Mouse (Mus musculus): Measurements from ENCODE around the gene Farp1. TPM values are rescaled to one million over a fixed set of nuclear protein-coding genes. Genes with fewer than 3 reads are reported as not detected.
"Not testable (repeated sequence)": the region's sequence is repeated elsewhere in the genome, so short reads cannot be mapped to it uniquely, and the experiment has no call there.

The Farp1 gene
- polyA plus RNA-seq, 1 experiment from 2014 or later = 15.8 TPM

- H3K4me1 ChIP-seq (replicated peaks) = peaks cover 10% of the 10 kb centered on the region; the same call in 1 of the 2 replicates
- not testable (repeated sequence) for H3K9ac ChIP-seq; H3K4me2 ChIP-seq (replicated peaks); H3K27ac ChIP-seq; H3K36me3 ChIP-seq; ATAC-seq; H3K9me3 ChIP-seq; H3K4me3 ChIP-seq (replicated peaks); H3K27me3 ChIP-seq (replicated peaks)
- WGBS = 69% methylated on average over 1 of the region's 1 CpGs
These were observed 95.4 kb downstream of the Farp1 start for GRCm38 (mm10) chr14:121130351-121130750.

GRCm38 (mm10) chr14:121134414-121134813 lies 99.4 kb downstream of the Farp1 start:
- H3K9me3 ChIP-seq = no peaks in the 10 kb centered on the region
- H3K4me1 ChIP-seq (replicated peaks) = peaks cover 4% of the 10 kb centered on the region; the same call in 1 of the 2 replicates
- no peak overlapping the region for H3K4me3 ChIP-seq (replicated peaks)
- H3K27ac ChIP-seq = no peak overlapping the region
- no peak overlapping the region for H3K9ac ChIP-seq
- no peak for ATAC-seq
- H3K36me3 ChIP-seq = no peaks in the 10 kb centered on the region
- H3K27me3 ChIP-seq (replicated peaks) = no peaks in the 10 kb centered on the region
- no peak overlapping the region for H3K4me2 ChIP-seq (replicated peaks)
- WGBS = 41% methylated on average over 3 of the region's 3 CpGs

GRCm38 (mm10) chr14:121143831-121144455 lies 108.9 kb downstream of the Farp1 start:
- no peak overlapping the region for H3K27ac ChIP-seq
- no peaks in the 10 kb centered on the region for H3K9me3 ChIP-seq
- 83% methylated on average over 7 of the region's 7 CpGs for WGBS
- no peak overlapping the region for H3K4me3 ChIP-seq (replicated peaks)
- ATAC-seq = no peak
- H3K9ac ChIP-seq = no peak overlapping the region
- H3K4me1 ChIP-seq (replicated peaks) = peaks cover 32% of the 10 kb centered on the region
- no peaks in the 10 kb centered on the region for H3K27me3 ChIP-seq (replicated peaks)
- no peaks in the 10 kb centered on the region for H3K36me3 ChIP-seq
- no peak overlapping the region for H3K4me2 ChIP-seq (replicated peaks)

- Histone ChIP-seq H3K4me1 (replicated peaks) (peaks cover 32% of the 10 kb centered on the region), H3K27me3 (replicated peaks) (no peaks in the 10 kb centered on the region), H3K4me2 (replicated peaks) (no peak overlapping the region), H3K4me3 (replicated peaks) (no peak overlapping the region), H3K27ac (no peak overlapping the region), H3K9ac (no peak overlapping the region), H3K36me3 (no peaks in the 10 kb centered on the region), H3K9me3 (no peaks in the 10 kb centered on the region)
- ATAC-seq = no peak
- 34% methylated on average over 2 of the region's 2 CpGs for WGBS
These were observed 109.5 kb downstream of the Farp1 start for GRCm38 (mm10) chr14:121144496-121144895.

- Histone ChIP-seq H3K36me3 (no peaks in the 10 kb centered on the region), H3K9me3 (no peaks in the 10 kb centered on the region), H3K27ac (peak overlapping the region; percentile 52), H3K4me2 (replicated peaks) (peak overlapping the region; percentile 42), H3K4me3 (replicated peaks) (no peak overlapping the region), H3K4me1 (replicated peaks) (peaks cover 30% of the 10 kb centered on the region), H3K27me3 (replicated peaks) (no peaks in the 10 kb centered on the region), H3K9ac (no peak overlapping the region; the same call in 1 of the 2 replicates)
- peak; percentile 50 for ATAC-seq
- 42% methylated on average over 3 of the region's 3 CpGs for WGBS
These were observed 110.3 kb downstream of the Farp1 start for GRCm38 (mm10) chr14:121145291-121145690.

- H3K27me3 ChIP-seq (replicated peaks) = no peaks in the 10 kb centered on the region
- no peaks in the 10 kb centered on the region for H3K36me3 ChIP-seq
- WGBS = 11% methylated on average over 10 of the region's 10 CpGs
- H3K9me3 ChIP-seq = no peaks in the 10 kb centered on the region
- peak overlapping the region; percentile 42 for H3K4me2 ChIP-seq (replicated peaks)
- H3K27ac ChIP-seq = peak overlapping the region; percentile 52
- peak; percentile 82 for ATAC-seq
- no peak overlapping the region for H3K4me3 ChIP-seq (replicated peaks)
- H3K9ac ChIP-seq = no peak overlapping the region; the same call in 1 of the 2 replicates
- H3K4me1 ChIP-seq (replicated peaks) = peaks cover 28% of the 10 kb centered on the region
These were observed 110.7 kb downstream of the Farp1 start for GRCm38 (mm10) chr14:121145698-121146097.

GRCm38 (mm10) chr14:121146213-121146612 lies 111.2 kb downstream of the Farp1 start:
- Histone ChIP-seq H3K9me3 (no peaks in the 10 kb centered on the region), H3K27ac (peak overlapping the region; percentile 63), H3K4me1 (replicated peaks) (peaks cover 31% of the 10 kb centered on the region), H3K27me3 (replicated peaks) (no peaks in the 10 kb centered on the region), H3K4me2 (replicated peaks) (no peak overlapping the region), H3K4me3 (replicated peaks) (no peak overlapping the region), H3K36me3 (no peaks in the 10 kb centered on the region), H3K9ac (no peak overlapping the region)
- peak; percentile 54 for ATAC-seq
- WGBS = 53% methylated on average over 7 of the region's 7 CpGs

- Histone ChIP-seq H3K36me3 (no peaks in the 10 kb centered on the region), H3K9ac (no peak overlapping the region), H3K4me2 (replicated peaks) (no peak overlapping the region), H3K9me3 (no peaks in the 10 kb centered on the region), H3K4me1 (replicated peaks) (peaks cover 31% of the 10 kb centered on the region), H3K27me3 (replicated peaks) (no peaks in the 10 kb centered on the region), H3K4me3 (replicated peaks) (no peak overlapping the region), H3K27ac (no peak overlapping the region)
- no peak for ATAC-seq
- WGBS = 34% methylated on average over 3 of the region's 3 CpGs
These were observed 112.0 kb downstream of the Farp1 start for GRCm38 (mm10) chr14:121147026-121147425.

- H3K27ac ChIP-seq = no peak overlapping the region
- H3K4me3 ChIP-seq (replicated peaks) = no peak overlapping the region
- no peaks in the 10 kb centered on the region for H3K9me3 ChIP-seq
- H3K4me1 ChIP-seq (replicated peaks) = peaks cover 31% of the 10 kb centered on the region
- no peak overlapping the region for H3K4me2 ChIP-seq (replicated peaks)
- H3K36me3 ChIP-seq = no peaks in the 10 kb centered on the region
- no peak overlapping the region for H3K9ac ChIP-seq
- no peaks in the 10 kb centered on the region for H3K27me3 ChIP-seq (replicated peaks)
- 75% methylated on average over 11 of the region's 11 CpGs for WGBS
- no peak for ATAC-seq
These were observed 113.2 kb downstream of the Farp1 start for GRCm38 (mm10) chr14:121148088-121148785.

- H3K9me3 ChIP-seq = no peaks in the 10 kb centered on the region
- no peaks in the 10 kb centered on the region for H3K36me3 ChIP-seq
- H3K4me3 ChIP-seq (replicated peaks) = no peak overlapping the region
- H3K4me1 ChIP-seq (replicated peaks) = peaks cover 31% of the 10 kb centered on the region
- 76% methylated on average over 5 of the region's 5 CpGs for WGBS
- no peaks in the 10 kb centered on the region for H3K27me3 ChIP-seq (replicated peaks)
- no peak overlapping the region for H3K4me2 ChIP-seq (replicated peaks)
- no peak for ATAC-seq
- no peak overlapping the region for H3K9ac ChIP-seq
- H3K27ac ChIP-seq = no peak overlapping the region
These were observed 115.0 kb downstream of the Farp1 start for GRCm38 (mm10) chr14:121149984-121150383.

- H3K27ac ChIP-seq = no peak overlapping the region
- WGBS = 88% methylated on average over 10 of the region's 10 CpGs
- no peaks in the 10 kb centered on the region for H3K36me3 ChIP-seq
- no peaks in the 10 kb centered on the region for H3K27me3 ChIP-seq (replicated peaks)
- no peak for ATAC-seq
- H3K9me3 ChIP-seq = no peaks in the 10 kb centered on the region
- no peak overlapping the region for H3K4me2 ChIP-seq (replicated peaks)
- H3K4me3 ChIP-seq (replicated peaks) = no peak overlapping the region
- no peak overlapping the region for H3K9ac ChIP-seq
- H3K4me1 ChIP-seq (replicated peaks) = peaks cover 16% of the 10 kb centered on the region; the same call in 1 of the 2 replicates
These were observed 116.8 kb downstream of the Farp1 start for GRCm38 (mm10) chr14:121151837-121152236.

- H3K36me3 ChIP-seq = no peaks in the 10 kb centered on the region
- WGBS = 74% methylated on average over 6 of the region's 6 CpGs
- no peak overlapping the region for H3K4me2 ChIP-seq (replicated peaks)
- no peak overlapping the region for H3K9ac ChIP-seq
- no peak overlapping the region for H3K27ac ChIP-seq
- no peak overlapping the region for H3K4me3 ChIP-seq (replicated peaks)
- ATAC-seq = no peak
- no peaks in the 10 kb centered on the region for H3K27me3 ChIP-seq (replicated peaks)
- no peaks in the 10 kb centered on the region for H3K9me3 ChIP-seq
- peaks cover 8% of the 10 kb centered on the region; the same call in 1 of the 2 replicates for H3K4me1 ChIP-seq (replicated peaks)
These were observed 117.8 kb downstream of the Farp1 start for GRCm38 (mm10) chr14:121152771-121153170.

GRCm38 (mm10) chr14:121153260-121153659 lies 118.3 kb downstream of the Farp1 start:
- Histone ChIP-seq H3K4me3 (replicated peaks) (no peak overlapping the region), H3K4me1 (replicated peaks) (0 out of 2 replicates have a peak, but pooled peaks cover 4% of the 10 kb centered on the region), H3K27me3 (replicated peaks) (no peaks in the 10 kb centered on the region), H3K4me2 (replicated peaks) (no peak overlapping the region), H3K27ac (no peak overlapping the region), H3K36me3 (no peaks in the 10 kb centered on the region), H3K9ac (no peak overlapping the region), H3K9me3 (no peaks in the 10 kb centered on the region)
- no peak for ATAC-seq
- WGBS = 75% methylated on average over 7 of the region's 7 CpGs
